Mouse (Mus musculus): ENCODE results near the gene Bves. TPM values are rescaled to one million over a fixed set of nuclear protein-coding genes. Genes with fewer than 3 reads are reported as not detected.
"Not testable (repeated sequence)": the region's sequence is repeated elsewhere in the genome, so short reads cannot be mapped to it uniquely, and the experiment has no call there.

Bves gene
- total RNA-seq, 2 experiments from 2014 or later = 5.3 to 6.4 TPM

GRCm38 (mm10) chr10:45345217-45345616 is 9.6 kb downstream of the Bves start:
- DNase-seq (ENCODE audit: low spot score in 2 of 2) = no peak

- DNase-seq (ENCODE audit: low spot score in 2 of 2) = not testable (repeated sequence)
Measured at GRCm38 (mm10) chr10:45348143-45348542, 12.6 kb downstream of the Bves start.

- DNase-seq (ENCODE audit: low spot score in 2 of 2) = no peak
Measured at GRCm38 (mm10) chr10:45356091-45356490, 20.5 kb downstream of the Bves start.

GRCm38 (mm10) chr10:45363396-45363795 is 27.8 kb downstream of the Bves start:
- DNase-seq (ENCODE audit: low spot score in 2 of 2) = no peak

- no peak for DNase-seq (ENCODE audit: low spot score in 2 of 2)
Measured at GRCm38 (mm10) chr10:45366987-45367705, 31.6 kb downstream of the Bves start.

GRCm38 (mm10) chr10:45369639-45370038 is 34.1 kb downstream of the Bves start:
- no peak for DNase-seq (ENCODE audit: low spot score in 2 of 2)

GRCm38 (mm10) chr10:45370545-45370944 is 35.0 kb downstream of the Bves start:
- DNase-seq (ENCODE audit: low spot score in 2 of 2) = no peak

- DNase-seq (ENCODE audit: low spot score in 2 of 2) = peak; percentile 50 to 85
Measured at GRCm38 (mm10) chr10:45372994-45373692, 37.6 kb downstream of the Bves start.

- no peak for DNase-seq (ENCODE audit: low spot score in 2 of 2)
Measured at GRCm38 (mm10) chr10:45378269-45378668, 42.7 kb downstream of the Bves start.

GRCm38 (mm10) chr10:45381937-45382636 is 46.5 kb downstream of the Bves start:
- peak in 1 of 2 experiments; percentile 26 for DNase-seq (ENCODE audit: low spot score in 2 of 2)

- no peak for DNase-seq (ENCODE audit: low spot score in 2 of 2)
Measured at GRCm38 (mm10) chr10:45382637-45382958, 47.0 kb downstream of the Bves start.

- DNase-seq (ENCODE audit: low spot score in 2 of 2) = no peak
Measured at GRCm38 (mm10) chr10:45398211-45398610, 62.6 kb downstream of the Bves start.

- no peak for DNase-seq (ENCODE audit: low spot score in 2 of 2)
Measured at GRCm38 (mm10) chr10:45399702-45400243, 64.2 kb downstream of the Bves start.

GRCm38 (mm10) chr10:45410624-45411341 is 75.2 kb downstream of the Bves start:
- no peak for DNase-seq (ENCODE audit: low spot score in 2 of 2)

GRCm38 (mm10) chr10:45411741-45412140 is 76.2 kb downstream of the Bves start:
- no peak for DNase-seq (ENCODE audit: low spot score in 2 of 2)

- DNase-seq (ENCODE audit: low spot score in 2 of 2) = no peak
Measured at GRCm38 (mm10) chr10:45412144-45412543, 76.6 kb downstream of the Bves start.

Other genes starting within 250 kb of the Bves start
- 1 to 10 TPM; 7.5 to 8.5 TPM for gene Popdc3, start 157.7 kb upstream of the Bves start, total RNA-seq (2021)
- 1 to 10 TPM; 1.1 to 1.6 TPM for gene Lin28b, start 150.6 kb downstream of the Bves start, total RNA-seq (2021)
- gene Hace1, start 242.1 kb downstream of the Bves start, total RNA-seq (2021) = 10 to 100 TPM; 24.7 to 28.0 TPM